Mouse (Mus musculus) heart, adult 9 months (tissue): Measurements from ENCODE around the gene Grik4.

Experiments used
- DNase-seq, 2 experiments: peaks; one replicate each; pipeline ENCODE4 v3.0.0; 2022; ENCODE audit warnings: low spot score in 2 of 2

The Grik4 gene

GRCm38 (mm10) chr9:42859959-42860794 lies 84.1 kb downstream of the Grik4 start:
- DNase-seq: no peak

GRCm38 (mm10) chr9:42858998-42859690 lies 85.1 kb downstream of the Grik4 start:
- no peak for DNase-seq

DNA sequence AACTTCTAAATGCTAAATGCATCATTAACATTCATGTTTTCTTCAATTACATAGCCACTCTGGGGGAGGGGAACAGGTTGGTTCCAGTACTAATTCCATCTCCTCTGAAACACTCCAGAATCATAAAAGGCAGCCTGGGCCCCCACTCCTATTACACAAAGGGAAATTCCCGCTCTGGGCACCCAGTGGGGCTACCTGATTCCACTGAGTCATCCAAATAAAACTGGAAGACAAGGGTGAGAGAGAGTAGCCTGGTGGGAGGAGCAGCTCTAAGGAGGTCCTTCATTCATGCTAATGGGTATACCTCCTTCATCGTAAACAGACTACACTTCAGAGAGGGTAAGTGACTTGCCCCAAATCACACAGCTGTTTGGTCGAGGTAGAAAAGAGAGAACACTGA lies 85.7 kb downstream of the Grik4 start:
- DNase-seq: no peak

DNA sequence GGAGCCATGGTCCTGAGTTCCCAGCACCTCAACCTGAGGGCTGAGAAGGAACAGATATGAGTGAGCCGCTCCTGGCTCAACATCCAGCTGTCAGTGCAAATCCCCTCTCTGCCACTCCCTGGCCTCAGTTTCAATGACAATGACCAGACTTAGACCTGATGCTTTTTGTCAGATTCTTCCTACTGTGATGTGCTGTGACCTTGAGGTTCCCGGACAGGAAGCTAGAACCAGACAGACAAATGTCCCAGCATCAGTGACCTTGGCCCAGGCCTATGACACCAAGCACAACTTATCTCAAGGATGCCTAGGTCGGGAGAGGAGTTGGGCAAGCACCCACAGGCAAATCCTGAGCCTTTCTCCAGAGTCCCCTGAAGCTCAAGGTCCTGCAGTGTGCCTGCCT lies 86.5 kb downstream of the Grik4 start:
- no peak for DNase-seq

GRCm38 (mm10) chr9:42853077-42853476 lies 91.2 kb downstream of the Grik4 start:
- no peak for DNase-seq

GRCm38 (mm10) chr9:42850063-42850462 lies 94.2 kb downstream of the Grik4 start:
- no peak for DNase-seq

- no peak for DNase-seq
Measured at GRCm38 (mm10) chr9:42848061-42848460, 96.2 kb downstream of the Grik4 start.

DNA sequence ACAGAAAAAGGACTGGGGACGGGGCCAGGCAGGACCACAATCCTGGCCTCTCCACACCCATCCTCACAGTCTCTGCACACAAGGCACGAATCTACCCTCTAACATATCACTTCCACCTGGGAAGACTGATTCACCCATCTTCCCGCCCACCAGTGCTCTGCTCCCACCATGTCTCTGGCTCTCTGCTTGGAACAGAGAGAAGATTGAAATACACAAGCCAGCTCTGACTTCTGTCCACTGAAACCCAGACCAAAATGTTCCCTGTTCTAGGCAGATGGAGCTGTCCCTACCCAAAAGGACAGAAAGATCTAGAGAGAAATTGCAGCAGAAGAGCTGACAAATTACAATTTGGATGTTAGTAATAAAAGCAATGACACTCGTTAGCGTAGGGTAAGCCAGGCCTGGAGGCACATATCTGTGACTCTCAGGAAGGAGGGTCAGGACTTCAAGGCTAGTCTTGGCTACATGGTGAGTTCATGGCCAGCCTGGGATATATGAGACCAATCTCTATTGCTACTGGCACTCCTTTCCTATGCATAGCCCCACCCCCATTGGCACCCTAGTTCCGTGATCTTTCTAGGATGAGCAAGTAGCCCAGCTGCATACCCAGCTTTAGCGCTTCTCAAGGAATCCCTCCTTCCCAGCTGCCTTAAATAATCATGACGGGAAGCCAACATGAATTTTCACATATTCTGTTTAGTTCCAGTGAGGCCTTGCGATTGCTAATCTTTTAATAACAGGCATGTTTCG lies 97.4 kb downstream of the Grik4 start:
- no peak for DNase-seq

DNA sequence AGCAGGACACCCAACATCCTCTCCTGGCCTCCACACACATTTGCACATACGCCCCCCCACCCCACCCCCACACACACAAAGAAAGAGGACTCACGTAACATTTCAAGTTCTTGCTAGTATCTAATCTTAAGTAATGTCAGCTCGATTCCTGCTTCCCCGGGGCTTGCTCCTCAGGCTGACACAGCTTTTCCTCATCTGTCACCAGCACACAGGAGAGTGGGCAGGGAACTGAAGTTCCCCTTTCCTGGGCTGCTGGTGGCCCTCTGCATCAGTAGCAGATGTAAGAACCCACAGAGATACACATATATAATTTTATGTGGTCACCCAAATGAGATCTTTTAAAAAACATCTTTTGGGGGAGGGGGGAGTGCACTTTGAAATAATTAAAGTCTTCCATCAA lies 98.2 kb downstream of the Grik4 start:
- DNase-seq: no peak

- DNase-seq: no peak
Measured at GRCm38 (mm10) chr9:42844301-42844700, 100.0 kb downstream of the Grik4 start.

- DNase-seq: no peak
Measured at GRCm38 (mm10) chr9:42838299-42838698, 106.0 kb downstream of the Grik4 start.

DNA sequence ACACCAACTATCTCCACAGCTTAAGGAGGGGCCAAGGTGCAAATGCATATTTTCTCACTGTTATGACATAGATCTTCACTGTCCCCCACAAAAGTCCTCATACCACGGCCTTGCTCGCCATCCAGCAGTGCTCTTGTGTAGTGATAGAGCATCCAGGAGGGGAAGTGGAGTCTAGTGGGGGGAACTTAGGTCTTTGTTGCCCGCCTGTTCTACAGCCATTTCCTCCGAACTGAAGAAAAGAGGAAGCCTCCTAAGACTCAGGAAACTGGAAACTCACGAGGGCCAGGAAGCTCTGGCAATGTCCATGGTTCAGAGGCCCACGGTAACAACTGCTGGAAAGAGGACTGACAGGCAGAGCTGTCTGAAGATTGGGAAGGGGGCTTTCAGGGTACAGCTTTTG lies 106.8 kb downstream of the Grik4 start:
- no peak for DNase-seq

DNA sequence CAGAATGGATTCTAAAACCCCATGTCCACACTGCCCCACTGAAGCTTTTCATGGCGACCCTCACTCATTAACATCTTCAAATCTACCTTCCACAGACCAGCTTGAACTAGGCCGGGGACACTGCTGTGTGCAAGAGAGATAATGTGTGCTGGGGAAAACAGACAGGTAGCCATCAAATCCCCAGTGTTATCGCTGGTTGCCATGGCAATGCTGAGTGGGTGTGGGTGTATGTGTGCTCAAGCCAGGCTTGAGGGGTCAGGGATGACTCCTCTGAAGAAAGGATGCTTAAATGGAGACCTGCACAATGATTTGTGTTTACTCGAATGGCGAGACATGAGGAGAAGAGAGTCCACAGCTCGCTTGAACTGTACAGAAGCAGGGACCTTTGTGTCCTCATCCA lies 112.7 kb downstream of the Grik4 start:
- no peak for DNase-seq

DNA sequence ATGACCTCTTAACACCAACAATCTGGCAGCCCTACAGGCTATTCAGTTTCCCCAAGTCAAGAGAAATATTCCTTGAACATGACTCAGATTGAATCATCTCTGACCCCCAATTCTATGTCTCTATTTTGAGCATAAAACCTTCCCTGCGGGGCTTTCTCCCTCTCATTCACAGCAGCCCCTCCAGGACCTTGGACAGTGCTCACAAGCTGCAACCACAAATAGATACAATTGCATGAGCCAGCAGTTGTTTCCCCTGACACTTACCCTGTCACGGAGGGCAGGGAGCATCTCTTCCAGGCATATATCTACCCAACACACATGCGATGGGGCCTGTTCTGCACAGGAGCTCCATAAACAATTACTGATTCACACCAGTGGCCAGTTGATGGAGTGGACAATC lies 125.0 kb downstream of the Grik4 start:
- DNase-seq: no peak

- DNase-seq: no peak
Measured at GRCm38 (mm10) chr9:42816815-42817214, 127.5 kb downstream of the Grik4 start.

- DNase-seq: no peak
Measured at GRCm38 (mm10) chr9:42809146-42809545, 135.1 kb downstream of the Grik4 start.

DNA sequence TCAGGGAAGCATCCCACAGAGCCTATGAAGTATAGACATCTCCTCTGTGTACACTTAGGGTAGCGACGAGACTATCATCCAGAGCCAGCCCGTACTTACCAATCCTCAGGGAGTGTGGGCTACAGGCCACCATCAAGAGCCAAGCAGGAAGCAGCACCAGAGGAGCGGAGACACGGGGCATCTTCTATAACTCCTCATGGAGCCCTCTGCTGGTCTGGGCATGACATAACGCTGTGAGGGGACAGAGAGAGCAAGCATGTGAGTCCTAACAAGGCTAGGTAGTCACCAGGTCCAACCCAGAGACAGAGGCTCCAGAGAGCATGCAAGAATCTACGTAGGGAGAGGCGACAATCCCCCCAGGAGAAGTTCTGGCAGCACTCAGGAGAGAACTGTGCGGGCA lies 135.9 kb downstream of the Grik4 start:
- no peak for DNase-seq

DNA sequence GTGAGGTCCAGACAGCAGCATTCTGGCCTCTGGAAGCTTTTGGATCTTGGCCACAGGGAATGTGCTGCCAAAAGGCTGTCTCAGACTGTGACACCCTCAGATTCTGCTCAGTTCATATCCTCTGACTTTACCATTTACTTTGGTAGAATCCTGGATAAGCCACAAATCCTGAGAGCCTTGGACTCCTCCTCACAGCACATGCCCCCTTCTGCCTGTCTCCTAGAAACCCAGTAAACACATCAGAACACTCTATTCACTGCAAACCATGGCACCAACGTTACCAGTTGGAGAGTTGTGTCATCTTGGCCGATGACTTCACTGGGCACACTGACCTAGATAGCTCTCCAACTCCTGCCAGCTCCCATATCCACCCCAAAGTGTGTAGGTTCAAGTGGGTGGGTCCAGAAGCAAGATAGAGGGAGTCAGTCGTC lies 141.2 kb downstream of the Grik4 start:
- DNase-seq: no peak

DNA sequence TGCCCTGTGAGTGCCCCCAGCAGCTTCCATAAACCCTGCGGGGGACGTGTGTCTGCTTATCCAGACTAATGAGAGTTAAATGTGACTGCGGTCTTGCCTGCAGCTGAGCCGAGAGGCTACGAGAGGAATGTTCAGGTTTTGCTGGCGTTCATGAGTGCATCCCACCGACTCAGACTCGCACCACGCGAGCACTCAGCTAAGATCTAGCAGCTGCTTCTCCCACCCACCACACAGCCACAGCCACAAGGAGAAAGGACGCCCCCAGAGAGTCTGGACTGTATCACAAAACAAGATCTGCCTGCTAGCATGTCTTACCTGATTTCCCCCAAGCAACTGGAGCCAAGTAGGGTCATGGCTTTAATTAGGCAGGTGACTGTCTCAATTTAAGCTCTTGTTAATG lies 142.4 kb downstream of the Grik4 start:
- no peak for DNase-seq

DNA sequence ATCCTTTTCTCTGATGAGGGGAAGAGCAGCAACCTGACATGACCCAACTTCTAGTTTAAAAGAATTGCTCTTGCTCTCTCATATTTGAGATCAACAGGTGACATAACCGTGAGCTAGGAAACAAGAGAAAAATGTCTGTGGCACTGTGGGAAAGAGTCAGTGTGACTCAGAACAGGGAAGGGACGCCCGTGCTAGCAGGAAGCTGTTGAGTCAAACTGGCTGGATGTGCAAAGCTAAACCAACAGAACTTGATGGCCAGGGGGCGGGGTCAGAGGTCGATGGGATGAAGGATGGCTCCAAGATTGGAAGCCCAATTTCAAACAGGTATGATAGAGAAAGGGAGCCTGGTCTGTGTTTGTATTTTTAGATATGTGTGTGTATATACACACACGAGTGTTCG lies 144.2 kb downstream of the Grik4 start:
- no peak for DNase-seq

DNA sequence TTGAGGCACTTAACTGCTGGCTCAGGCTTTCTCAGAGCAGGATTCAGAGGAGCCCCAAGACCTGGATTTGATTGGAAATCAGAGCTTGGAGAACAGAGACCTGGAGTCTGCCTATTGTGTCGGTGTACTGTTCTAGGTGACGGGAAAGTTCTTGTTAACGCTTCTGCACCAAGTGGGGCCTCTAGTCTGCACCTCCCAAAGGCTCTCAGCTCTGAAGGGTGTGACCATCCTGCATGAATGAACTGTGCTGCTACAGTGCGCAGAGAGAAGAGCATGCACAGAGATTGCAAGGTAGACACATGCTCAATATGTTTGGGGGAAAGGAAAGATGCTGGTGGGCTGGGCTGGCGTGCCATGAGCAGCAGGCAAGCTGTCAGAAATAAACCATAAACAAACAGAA lies 144.6 kb downstream of the Grik4 start:
- DNase-seq: no peak

DNA sequence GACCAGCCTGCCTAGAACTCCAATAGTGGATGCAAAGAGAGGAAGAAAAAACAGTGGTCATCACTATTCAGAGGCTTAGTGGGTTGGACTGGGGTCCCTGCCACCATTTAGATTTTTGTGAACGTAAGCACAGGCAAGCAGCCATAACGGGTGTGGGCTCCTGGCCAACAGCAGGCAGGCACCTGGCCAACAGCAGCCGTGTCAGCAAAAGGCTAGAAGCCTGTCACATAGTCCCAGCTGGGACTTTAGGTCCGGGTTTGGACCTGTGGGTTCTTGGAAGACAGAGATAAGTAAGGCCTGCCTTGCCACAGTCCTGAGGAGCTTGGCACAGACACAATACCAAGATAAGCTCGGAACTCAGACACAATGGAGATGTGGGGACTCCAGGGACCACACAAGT lies 145.1 kb downstream of the Grik4 start:
- peak in 1 of 2 experiments; percentile 10 for DNase-seq

GRCm38 (mm10) chr9:42798280-42798679 lies 146.0 kb downstream of the Grik4 start:
- no peak for DNase-seq
